Comparison of ENCODE assay signal across 9 mouse cellular contexts in genomic region chr3:54745799-54746198, GRCm38 (mm10). TPM values are rescaled to one million over a fixed set of nuclear protein-coding genes. Genes with fewer than 3 reads are reported as not detected.
DNase-seq lines count a peak whose midpoint lies in the region.
"Had no signal": no experiment of that assay in that cellular context is flagged by ENCODE, and none has a peak within 500 bp of the region (broad histone marks: within the 10 kb centered on the region; RNA-seq: fewer than 3 reads in every experiment).

No protein-coding gene starts in this region.

- DNase-seq in gastrocnemius, postnatal 10 days, result peak; percentile 17
- no peak for DNase-seq in gastrocnemius, postnatal 4 days (ENCODE audit: low spot score in 2 of 2)
- peak; percentile 45 for DNase-seq in right cerebral cortex, postnatal 4 days
- DNase-seq in right cerebral cortex, postnatal 25 days, result no peak
- DNase-seq in embryo, embryonic 10.5 days (ENCODE audit: low spot score), result peak; percentile 48
- peak; percentile 34 for DNase-seq in lung, postnatal 14 days
- DNase-seq in layer of hippocampus, postnatal 36 days, result no peak
- DNase-seq in gastrocnemius, postnatal 36 days, result no peak

- intact Hi-C loops in gastrocnemius, postnatal 36 days (cut with DNase I), result no loop called here

RNA-seq across cellular contexts. Expression of gene Smad9, which starts 9.6 kb away (rescaled TPM):
- total RNA-seq in gastrocnemius, postnatal 10 days (2021), result under 1 TPM; 0.42 to 0.56 TPM
- total RNA-seq in gastrocnemius, postnatal 4 days (2021), result under 1 TPM; 0.47 to 0.64 TPM
- total RNA-seq in layer of hippocampus, postnatal 36 days (2021), result 1 to 10 TPM; 5.9 to 7.0 TPM
- under 1 TPM; 0.17 to 0.41 TPM for total RNA-seq in gastrocnemius, postnatal 36 days (2021)

RNA-seq across cellular contexts. Expression of gene Alg5, which starts 10.5 kb away (rescaled TPM):
- total RNA-seq in gastrocnemius, postnatal 10 days (2021), result 10 to 100 TPM; 12.8 to 16.1 TPM
- total RNA-seq in gastrocnemius, postnatal 4 days (2021), result 10 to 100 TPM; 22.8 to 24.7 TPM
- total RNA-seq in layer of hippocampus, postnatal 36 days (2021), result 10 to 100 TPM; 21.9 to 22.6 TPM
- 1 to 10 TPM; 7.5 to 8.0 TPM for total RNA-seq in gastrocnemius, postnatal 36 days (2021)

RNA-seq across cellular contexts. Expression of gene Exosc8, which starts 10.6 kb away (rescaled TPM):
- total RNA-seq in gastrocnemius, postnatal 10 days (2021), result 10 to 100 TPM; 13.9 to 23.7 TPM
- 10 to 100 TPM; 28.9 to 33.7 TPM for total RNA-seq in gastrocnemius, postnatal 4 days (2021)
- 10 to 100 TPM; 30.1 to 32.0 TPM for total RNA-seq in layer of hippocampus, postnatal 36 days (2021)
- total RNA-seq in gastrocnemius, postnatal 36 days (2021), result 10 to 100 TPM in 1 of 2 experiments, 1 to 10 TPM in 1; 9.2 to 11.7 TPM

RNA-seq across cellular contexts. Expression of gene Gm21958, which starts 31.6 kb away (rescaled TPM):
- not detected for total RNA-seq in gastrocnemius, postnatal 10 days (2021)
- total RNA-seq in gastrocnemius, postnatal 4 days (2021), result not detected
- total RNA-seq in layer of hippocampus, postnatal 36 days (2021), result not detected
- not detected for total RNA-seq in gastrocnemius, postnatal 36 days (2021)
- total RNA-seq: layer of hippocampus, postnatal 14 days had no signal

RNA-seq across cellular contexts. Expression of gene Supt20, which starts 53.2 kb away (rescaled TPM):
- 10 to 100 TPM; 25.7 to 26.3 TPM for total RNA-seq in gastrocnemius, postnatal 10 days (2021)
- total RNA-seq in gastrocnemius, postnatal 4 days (2021), result 10 to 100 TPM; 41.6 to 49.7 TPM
- total RNA-seq in layer of hippocampus, postnatal 36 days (2021), result 10 to 100 TPM; 53.5 to 55.7 TPM
- total RNA-seq in gastrocnemius, postnatal 36 days (2021), result 10 to 100 TPM in 1 of 2 experiments, 1 to 10 TPM in 1; 9.7 to 10.1 TPM

Comparison
In these comparisons a context has a peak if more than half of its experiments do, and no peak if none do; other contexts are left out.
1. DNase-seq: peak in gastrocnemius, postnatal 10 days (single experiment), right cerebral cortex, postnatal 4 days (single experiment), embryo, embryonic 10.5 days (single experiment) and lung, postnatal 14 days (single experiment); none in gastrocnemius, postnatal 4 days (0 of 2), right cerebral cortex, postnatal 25 days (single experiment), layer of hippocampus, postnatal 36 days (0 of 2) and gastrocnemius, postnatal 36 days (0 of 2).
2. RNA of gene Smad9, which starts 9.6 kb away (total RNA-seq): 5.9 to 7.0 TPM in layer of hippocampus, postnatal 36 days; 0.47 to 0.64 TPM in gastrocnemius, postnatal 4 days, 0.42 to 0.56 TPM in gastrocnemius, postnatal 10 days and 0.17 to 0.41 TPM in gastrocnemius, postnatal 36 days; every median in the first group is over 4 times any median in the second.